Mouse (Mus musculus) thymus, adult 2 months (tissue): ENCODE results near the gene Ptrh1.

Source experiments
- CTCF ChIP-seq: fragments of 200-500 bp; IDR thresholded peaks from 2 replicates; pipeline ENCODE4 v1.5.1; 2012; ENCODE audit warnings: mild to moderate bottlenecking, control low read depth, low read length, moderate library complexity, borderline replicate concordance; ENCODE audit not compliant: control insufficient read depth, poor library complexity, insufficient read depth; ENCODE audit errors: extremely low read depth
- POLR2A ChIP-seq: fragments of 200-500 bp; IDR thresholded peaks from 2 replicates; pipeline ENCODE4 v1.6.1; 2012; ENCODE audit warnings: mild to moderate bottlenecking, low read length, control low read depth, moderate library complexity; ENCODE audit not compliant: control insufficient read depth, poor library complexity, insufficient read depth; ENCODE audit errors: extremely low read depth

DNA sequence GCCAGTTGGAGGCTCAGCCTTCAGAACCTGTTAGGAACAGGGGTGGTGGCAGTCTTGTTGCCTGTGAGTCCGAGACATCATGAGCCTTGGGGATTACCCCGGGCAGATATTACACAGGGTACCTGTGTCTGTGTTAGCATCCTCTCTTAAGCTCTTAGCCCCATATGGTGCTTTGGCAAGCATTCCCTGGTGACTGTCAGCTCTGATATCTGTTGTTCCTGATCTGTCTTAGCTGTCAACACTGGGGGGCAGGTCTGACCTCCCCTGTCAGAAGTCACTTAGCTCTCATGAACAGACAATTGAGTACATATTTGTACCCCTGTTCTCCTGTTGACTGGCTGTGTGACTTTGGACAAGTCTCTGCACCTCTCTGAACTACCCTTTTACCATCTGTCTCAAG, 16.6 kb upstream of the Ptrh1 start:
- TF ChIP-seq POLR2A (no peak), CTCF (no peak)
